Mouse (Mus musculus) heart, embryonic 13.5 days (tissue): ENCODE data around the gene Daam1. TPM values are rescaled to one million over a fixed set of nuclear protein-coding genes. Genes with fewer than 3 reads are reported as not detected.
A peak's percentile ranks its signal among the peaks of the same experiment; 100 is the strongest.
"Not testable (repeated sequence)": the region's sequence is repeated elsewhere in the genome, so short reads cannot be mapped to it uniquely, and the experiment has no call there.

Source experiments
- ATAC-seq: fragments of 200-750 bp; cut with Nextera tagmentation; 2 replicates; pipeline ENCODE4 v1.8.0; 2017; ENCODE audit warnings: moderate TSS enrichment; ENCODE audit not compliant: insufficient number of reproducible peaks, low FRiP score, low TSS enrichment; ENCODE audit errors: extremely low read depth
- H3K27ac ChIP-seq: fragments of 300-500 bp; sonication (generic); replicated peaks from 2 replicates; pipeline ENCODE4 v1.5.1; 2015; ENCODE audit warnings: moderate library complexity, mild to moderate bottlenecking, inconsistent platforms
- H3K27me3 ChIP-seq: fragments of 300-500 bp; sonication (generic); replicated peaks from 2 replicates; pipeline ENCODE4 v1.6.1; 2015; ENCODE audit warnings: mild to moderate bottlenecking, inconsistent platforms
- H3K36me3 ChIP-seq: fragments of 300-500 bp; sonication (generic); 2 replicates; pipeline ENCODE4 v1.6.1; 2015; ENCODE audit warnings: mild to moderate bottlenecking, inconsistent platforms
- H3K4me1 ChIP-seq: fragments of 300-500 bp; sonication (generic); 2 replicates; pipeline ENCODE4 v1.6.1; 2015; ENCODE audit warnings: inconsistent platforms
- H3K4me2 ChIP-seq: fragments of 300-500 bp; sonication (generic); 2 replicates; pipeline ENCODE4 v1.6.1; 2015; ENCODE audit warnings: inconsistent platforms, mild to moderate bottlenecking, moderate library complexity
- H3K4me3 ChIP-seq: fragments of 300-500 bp; sonication (generic); 2 replicates; pipeline ENCODE4 v1.5.1; 2015; ENCODE audit warnings: moderate library complexity, mild to moderate bottlenecking, inconsistent platforms
- H3K9ac ChIP-seq: fragments of 300-500 bp; sonication (generic); 2 replicates; pipeline ENCODE4 v1.6.1; 2015; ENCODE audit warnings: inconsistent platforms, mild to moderate bottlenecking, moderate library complexity
- H3K9me3 ChIP-seq: fragments of 300-500 bp; sonication (generic); 2 replicates; pipeline ENCODE4 v1.6.1; 2016; ENCODE audit warnings: inconsistent platforms
- WGBS: fragments of 180-500 bp; shearing (Covaris S2); methylation state at CpG from one replicate; pipeline ENCODE4 v1.1.7; 2015; ENCODE audit warnings: mixed read lengths; 5-methylcytosine and 5-hydroxymethylcytosine counted together
- polyA plus RNA-seq: library from polyadenylated mRNA; unstranded; fragments of >200 nt; fragmentation: Nextera tagmentation; extraction: Ambion mirVana; gene quantifications from 2 replicates; pipeline ENCODE4 v1.2.1, GENCODE M21; 2015

Daam1 gene
- polyA plus RNA-seq, 1 experiment from 2014 or later = 18.5 TPM

- not testable (repeated sequence) for ATAC-seq, H3K9ac ChIP-seq, H3K27me3 ChIP-seq, H3K4me3 ChIP-seq, H3K9me3 ChIP-seq, H3K4me2 ChIP-seq, H3K27ac ChIP-seq
- Histone ChIP-seq H3K4me1 (peaks cover 68% of the 10 kb centered on the region), H3K36me3 (peaks cover 15% of the 10 kb centered on the region; the same call in 1 of the 2 replicates)
- WGBS = 81% methylated on average over 6 of the region's 6 CpGs
Measured at GRCm38 (mm10) chr12:71847024-71847423, 16.1 kb downstream of the Daam1 start.

- Histone ChIP-seq H3K27me3 (no peaks in the 10 kb centered on the region), H3K4me1 (peaks cover 66% of the 10 kb centered on the region), H3K4me3 (no peak overlapping the region), H3K9ac (peak overlapping the region; percentile 52; the same call in 1 of the 2 replicates), H3K4me2 (peak overlapping the region; percentile 25; the same call in 1 of the 2 replicates), H3K27ac (peak overlapping the region; percentile 63), H3K36me3 (peaks cover 15% of the 10 kb centered on the region; the same call in 1 of the 2 replicates), H3K9me3 (no peaks in the 10 kb centered on the region)
- ATAC-seq = no peak
- 44% methylated on average over 5 of the region's 5 CpGs for WGBS
Measured at GRCm38 (mm10) chr12:71847617-71848016, 16.7 kb downstream of the Daam1 start.

- Histone ChIP-seq H3K36me3 (peaks cover 12% of the 10 kb centered on the region; the same call in 1 of the 2 replicates), H3K27ac (peak overlapping the region; percentile 63), H3K4me3 (no peak overlapping the region), H3K9me3 (no peaks in the 10 kb centered on the region), H3K4me1 (peaks cover 66% of the 10 kb centered on the region), H3K27me3 (no peaks in the 10 kb centered on the region), H3K9ac (peak overlapping the region; percentile 57), H3K4me2 (peak overlapping the region; percentile 25)
- 37% methylated on average over 5 of the region's 5 CpGs for WGBS
- ATAC-seq = no peak
Measured at GRCm38 (mm10) chr12:71848037-71848776, 17.3 kb downstream of the Daam1 start.

GRCm38 (mm10) chr12:71849051-71849450, 18.2 kb downstream of the Daam1 start:
- peaks cover 66% of the 10 kb centered on the region for H3K4me1 ChIP-seq
- H3K9ac ChIP-seq = 0 out of 2 replicates have a peak overlapping the region, but pooled peaks have one; percentile 33
- 90% methylated on average over 7 of the region's 7 CpGs for WGBS
- ATAC-seq = no peak
- no peak overlapping the region for H3K4me3 ChIP-seq
- H3K9me3 ChIP-seq = no peaks in the 10 kb centered on the region
- no peak overlapping the region for H3K4me2 ChIP-seq
- no peaks in the 10 kb centered on the region for H3K27me3 ChIP-seq
- H3K27ac ChIP-seq = peak overlapping the region; percentile 63
- H3K36me3 ChIP-seq = 0 out of 2 replicates have a peak, but pooled peaks cover 8% of the 10 kb centered on the region

- no peak overlapping the region for H3K4me3 ChIP-seq
- H3K4me2 ChIP-seq = no peak overlapping the region
- WGBS = 77% methylated on average over 5 of the region's 5 CpGs
- 0 out of 2 replicates have a peak, but pooled peaks cover 8% of the 10 kb centered on the region for H3K36me3 ChIP-seq
- H3K27me3 ChIP-seq = no peaks in the 10 kb centered on the region
- no peak overlapping the region for H3K9ac ChIP-seq
- H3K4me1 ChIP-seq = peaks cover 72% of the 10 kb centered on the region
- H3K9me3 ChIP-seq = no peaks in the 10 kb centered on the region
- ATAC-seq = no peak
- H3K27ac ChIP-seq = peak overlapping the region; percentile 63
Measured at GRCm38 (mm10) chr12:71850135-71850534, 19.3 kb downstream of the Daam1 start.

GRCm38 (mm10) chr12:71852678-71853077, 21.8 kb downstream of the Daam1 start:
- H3K9me3 ChIP-seq = no peaks in the 10 kb centered on the region

GRCm38 (mm10) chr12:71853694-71854093, 22.8 kb downstream of the Daam1 start:
- Histone ChIP-seq H3K27me3 (no peaks in the 10 kb centered on the region), H3K4me3 (no peak overlapping the region), H3K27ac (peak overlapping the region; percentile 90), H3K4me1 (peaks cover 87% of the 10 kb centered on the region), H3K9me3 (no peaks in the 10 kb centered on the region), H3K4me2 (peak overlapping the region; percentile 20; the same call in 1 of the 2 replicates), H3K9ac (peak overlapping the region; percentile 50; the same call in 1 of the 2 replicates), H3K36me3 (peaks cover 14% of the 10 kb centered on the region; the same call in 1 of the 2 replicates)
- 21% methylated on average over 3 of the region's 3 CpGs for WGBS
- ATAC-seq = no peak

More at GRCm38 (mm10) chr12:71852678-71853077, 21.8 kb downstream of the Daam1 start:
- no peak overlapping the region for H3K4me2 ChIP-seq
- peak overlapping the region; percentile 44; the same call in 1 of the 2 replicates for H3K9ac ChIP-seq
- H3K4me1 ChIP-seq = peaks cover 87% of the 10 kb centered on the region
- no peak overlapping the region for H3K4me3 ChIP-seq
- 50% methylated on average over 7 of the region's 7 CpGs for WGBS
- ATAC-seq = no peak
- H3K27ac ChIP-seq = peak overlapping the region; percentile 61
- H3K36me3 ChIP-seq = peaks cover 13% of the 10 kb centered on the region; the same call in 1 of the 2 replicates
- no peaks in the 10 kb centered on the region for H3K27me3 ChIP-seq

- H3K27me3 ChIP-seq = no peaks in the 10 kb centered on the region
- peaks cover 14% of the 10 kb centered on the region; the same call in 1 of the 2 replicates for H3K36me3 ChIP-seq
- WGBS = 55% methylated on average over 6 of the region's 6 CpGs
- no peak for ATAC-seq
- H3K9ac ChIP-seq = peak overlapping the region; percentile 60
- no peaks in the 10 kb centered on the region for H3K9me3 ChIP-seq
- peak overlapping the region; percentile 90 for H3K27ac ChIP-seq
- no peak overlapping the region for H3K4me3 ChIP-seq
- H3K4me1 ChIP-seq = peaks cover 87% of the 10 kb centered on the region
- H3K4me2 ChIP-seq = 0 out of 2 replicates have a peak overlapping the region, but pooled peaks have one; percentile 20
Measured at GRCm38 (mm10) chr12:71854191-71854590, 23.3 kb downstream of the Daam1 start.

- peaks cover 94% of the 10 kb centered on the region for H3K4me1 ChIP-seq
- peaks cover 23% of the 10 kb centered on the region for H3K36me3 ChIP-seq
- H3K4me3 ChIP-seq = no peak overlapping the region
- 0 out of 2 replicates have a peak, but pooled peaks have one; percentile 23 for ATAC-seq
- H3K27me3 ChIP-seq = no peaks in the 10 kb centered on the region
- H3K9me3 ChIP-seq = no peaks in the 10 kb centered on the region
- H3K27ac ChIP-seq = peak overlapping the region; percentile 90
- WGBS = 19% methylated on average over 10 of the region's 10 CpGs
- peak overlapping the region; percentile 50 for H3K4me2 ChIP-seq
- peak overlapping the region; percentile 71 for H3K9ac ChIP-seq
Measured at GRCm38 (mm10) chr12:71855730-71856479, 25.0 kb downstream of the Daam1 start.

- Histone ChIP-seq H3K4me2 (peak overlapping the region; percentile 50), H3K4me1 (peaks cover 95% of the 10 kb centered on the region), H3K36me3 (peaks cover 28% of the 10 kb centered on the region), H3K9ac (peak overlapping the region; percentile 71), H3K27me3 (no peaks in the 10 kb centered on the region), H3K9me3 (no peaks in the 10 kb centered on the region), H3K4me3 (no peak overlapping the region), H3K27ac (peak overlapping the region; percentile 90)
- no peak for ATAC-seq
Measured at GRCm38 (mm10) chr12:71856480-71856754, 25.5 kb downstream of the Daam1 start.

- 22% methylated on average over 5 of the region's 5 CpGs for WGBS
- no peak for ATAC-seq
Measured at GRCm38 (mm10) chr12:71859096-71859495, 28.2 kb downstream of the Daam1 start.

More at GRCm38 (mm10) chr12:71859096-71859495, 28.2 kb downstream of the Daam1 start:
- Histone ChIP-seq H3K4me3 (no peak overlapping the region), H3K9ac (peak overlapping the region; percentile 50), H3K36me3 (peaks cover 31% of the 10 kb centered on the region), H3K4me2 (no peak overlapping the region; the same call in 1 of the 2 replicates), H3K4me1 (peaks cover 100% of the 10 kb centered on the region), H3K27ac (peak overlapping the region; percentile 66), H3K27me3 (no peaks in the 10 kb centered on the region), H3K9me3 (no peaks in the 10 kb centered on the region)
